Mouse (Mus musculus): Measurements from ENCODE around the gene Pdlim4.
"Not testable (repeated sequence)": the region's sequence is repeated elsewhere in the genome, so short reads cannot be mapped to it uniquely, and the experiment has no call there.

Pdlim4 gene

GRCm38 (mm10) chr11:54017596-54017995 is 51.2 kb downstream of the Pdlim4 start:
- DNase-seq (ENCODE audit: low spot score in 2 of 2), result no peak

DNA sequence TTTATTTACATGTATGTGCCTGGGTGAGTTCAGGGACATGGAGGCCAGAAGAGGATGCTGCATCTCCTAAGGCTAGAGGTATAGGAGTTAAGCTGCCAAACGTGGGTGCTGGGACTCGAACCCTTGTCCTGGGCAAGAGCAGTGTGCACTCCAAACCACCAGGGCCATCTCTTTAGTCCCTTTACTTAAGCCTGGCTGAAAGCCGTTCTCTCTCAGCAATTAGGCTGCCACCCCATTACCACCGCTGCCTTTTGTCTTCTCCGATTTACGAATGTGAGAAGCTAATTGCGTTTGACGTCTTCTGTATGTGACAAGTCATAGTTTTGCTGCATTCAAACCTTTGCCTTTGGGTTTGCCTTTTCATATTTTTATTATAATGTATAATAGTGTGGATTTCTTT is 52.8 kb downstream of the Pdlim4 start:
- no peak for DNase-seq (ENCODE audit: low spot score in 2 of 2)

DNA sequence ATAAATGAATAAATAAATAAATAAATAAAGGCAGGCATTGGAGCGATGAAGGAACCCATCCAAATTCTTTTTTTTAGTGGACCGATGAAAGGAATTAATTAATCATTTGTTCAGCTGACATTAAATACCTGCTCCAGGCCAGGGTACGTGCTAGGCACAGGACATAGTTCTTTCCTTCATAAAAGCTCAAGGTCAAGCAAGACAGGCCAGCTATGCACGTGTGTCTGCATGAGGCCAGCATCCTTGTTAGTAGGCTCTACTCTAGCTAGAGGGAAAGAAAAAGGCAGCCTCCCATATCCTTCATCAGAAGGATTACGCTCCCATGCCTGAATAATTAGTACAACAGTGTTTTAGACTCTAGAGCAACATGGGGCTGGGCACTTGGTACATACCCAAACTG is 55.9 kb downstream of the Pdlim4 start:
- no peak for DNase-seq (ENCODE audit: low spot score in 2 of 2)

GRCm38 (mm10) chr11:54011255-54011654 is 57.6 kb downstream of the Pdlim4 start:
- DNase-seq (ENCODE audit: low spot score in 2 of 2), result no peak

DNA sequence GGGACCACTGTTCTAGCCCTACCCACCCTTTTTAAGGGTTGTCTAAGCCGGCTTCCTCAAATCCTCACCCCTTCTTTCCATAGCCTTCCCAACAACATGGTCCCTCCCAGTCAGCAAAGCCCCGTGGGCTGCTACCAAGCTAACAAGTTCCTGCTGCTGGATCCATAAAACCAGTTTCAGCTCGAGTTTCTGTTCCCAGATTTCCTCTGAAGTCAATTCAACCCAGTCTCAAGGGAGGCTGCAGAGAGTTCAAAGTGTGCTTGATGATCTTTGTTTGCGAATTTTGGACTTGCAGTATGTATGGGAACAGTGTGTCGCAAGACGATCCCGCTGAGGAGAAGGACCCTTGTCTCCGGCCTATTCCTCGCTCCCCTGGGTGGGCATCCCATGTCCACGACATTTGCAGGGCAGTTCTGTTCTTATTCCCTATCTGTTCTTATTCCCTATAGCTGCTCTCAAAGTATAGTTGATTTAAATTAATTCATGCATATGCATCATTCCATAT is 60.3 kb downstream of the Pdlim4 start:
- DNase-seq (ENCODE audit: low spot score in 2 of 2), result no peak

DNA sequence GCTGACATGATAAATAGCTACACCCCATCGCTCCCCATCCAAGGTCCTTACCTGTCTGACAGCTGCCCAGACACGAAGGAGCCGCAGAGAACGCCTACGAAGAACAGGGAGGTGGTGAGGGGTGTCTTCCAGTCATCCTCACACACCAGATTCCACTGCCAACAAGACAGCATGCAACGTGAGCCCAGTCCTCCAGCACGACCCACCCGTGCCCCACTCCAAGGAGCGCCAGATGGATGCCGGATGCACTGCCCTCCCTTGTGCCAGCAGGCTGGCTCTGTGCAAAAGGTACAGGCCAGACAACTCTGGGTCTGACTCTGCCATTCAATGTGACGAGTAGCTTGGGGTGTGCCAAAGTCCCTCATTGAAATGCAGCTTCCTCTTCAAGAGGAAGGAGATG is 61.1 kb downstream of the Pdlim4 start:
- no peak for DNase-seq (ENCODE audit: low spot score in 2 of 2)

- no peak for DNase-seq (ENCODE audit: low spot score in 2 of 2)
These were observed 61.9 kb downstream of the Pdlim4 start for GRCm38 (mm10) chr11:54006901-54007300.

- DNase-seq (ENCODE audit: low spot score in 2 of 2), result not testable (repeated sequence)
These were observed 62.5 kb downstream of the Pdlim4 start for GRCm38 (mm10) chr11:54006362-54006761.
